Mouse (Mus musculus): ENCODE results near the gene Gfra1.

The Gfra1 gene

DNA sequence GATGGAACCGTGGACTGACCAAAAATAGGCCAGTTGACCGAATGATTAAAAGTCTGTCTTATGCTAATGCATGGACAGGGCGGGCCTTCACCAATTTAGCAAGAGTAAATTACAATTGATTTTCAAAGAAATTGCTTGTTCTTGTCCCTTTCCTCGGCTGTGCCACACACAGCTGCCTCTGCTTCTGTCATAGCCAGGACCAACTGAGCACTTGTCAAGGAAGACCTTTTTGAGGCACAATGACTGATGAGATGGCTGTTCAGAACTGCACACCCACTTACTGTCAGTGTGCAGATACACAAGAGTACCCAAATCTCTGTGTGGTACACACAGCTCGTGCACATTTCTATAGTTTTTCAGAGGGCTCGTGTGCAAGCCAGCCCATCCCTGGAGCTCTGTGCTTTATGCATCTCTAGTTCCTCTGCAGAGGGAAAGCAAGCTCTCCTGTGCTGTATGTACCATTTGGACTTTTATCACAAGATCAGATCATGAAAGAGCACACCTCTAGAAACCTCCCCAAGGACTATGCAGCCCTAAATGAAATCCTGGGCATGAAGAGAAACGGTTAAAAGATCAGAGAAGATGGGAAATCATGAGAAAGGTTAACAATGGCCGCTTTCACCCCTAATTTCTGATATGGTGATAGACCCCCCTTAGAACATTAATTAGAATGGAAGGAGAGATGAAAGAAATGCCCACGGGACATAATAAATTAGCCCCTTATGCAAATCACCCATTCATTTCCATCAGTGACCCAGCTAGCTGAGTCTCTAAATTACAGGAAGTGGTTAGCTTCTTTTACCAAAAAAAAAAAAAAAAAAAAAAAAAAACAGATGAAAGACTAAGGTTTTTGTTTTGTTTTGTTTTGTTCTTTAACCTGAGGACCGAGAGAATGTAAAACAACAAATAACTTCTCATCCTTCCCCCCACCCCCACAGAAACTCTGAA is 12.7 kb downstream of the Gfra1 start:
- no peak for DNase-seq (ENCODE audit: low read depth in 2 of 2, low spot score in 2 of 2)

DNA sequence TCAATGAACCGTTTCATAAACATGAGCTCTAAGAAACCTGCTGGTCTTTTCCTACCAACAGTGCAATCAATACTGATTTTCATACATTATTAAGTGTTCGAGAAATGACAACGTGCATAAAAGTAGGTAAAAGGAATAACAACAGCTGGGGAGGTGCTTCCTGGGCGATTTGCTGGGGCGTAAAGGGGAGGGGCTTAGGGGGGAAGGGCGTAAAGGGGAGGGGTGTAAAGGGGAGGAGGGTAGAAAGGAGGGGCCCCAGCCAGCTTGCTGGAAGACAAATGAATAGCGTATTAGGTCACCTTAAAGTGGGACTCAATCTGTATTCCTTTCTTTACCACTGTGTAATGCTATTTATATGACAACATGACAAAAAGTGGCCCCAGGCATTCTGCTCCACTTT is 13.9 kb downstream of the Gfra1 start:
- DNase-seq (ENCODE audit: low read depth in 2 of 2, low spot score in 2 of 2): no peak

DNA sequence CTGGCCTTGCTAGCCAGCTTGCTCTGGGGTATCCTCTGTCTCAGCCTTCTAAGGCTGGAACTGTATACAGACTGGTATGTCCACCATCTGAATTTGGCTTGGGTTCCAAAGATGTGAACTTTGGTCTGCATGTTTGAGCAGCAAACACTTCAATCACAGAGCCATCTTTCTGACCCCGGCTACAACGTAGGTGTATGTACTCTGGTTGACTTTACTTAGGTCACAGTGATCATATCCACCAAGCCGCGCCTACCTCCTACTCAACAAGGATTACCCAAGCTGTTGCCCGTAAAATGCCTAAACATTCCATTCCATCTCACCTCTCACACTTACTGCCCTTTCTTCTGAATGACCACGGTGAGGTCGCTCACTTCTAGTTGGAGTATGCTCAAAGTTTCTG is 14.5 kb downstream of the Gfra1 start:
- DNase-seq (ENCODE audit: low read depth in 2 of 2, low spot score in 2 of 2): no peak

DNA sequence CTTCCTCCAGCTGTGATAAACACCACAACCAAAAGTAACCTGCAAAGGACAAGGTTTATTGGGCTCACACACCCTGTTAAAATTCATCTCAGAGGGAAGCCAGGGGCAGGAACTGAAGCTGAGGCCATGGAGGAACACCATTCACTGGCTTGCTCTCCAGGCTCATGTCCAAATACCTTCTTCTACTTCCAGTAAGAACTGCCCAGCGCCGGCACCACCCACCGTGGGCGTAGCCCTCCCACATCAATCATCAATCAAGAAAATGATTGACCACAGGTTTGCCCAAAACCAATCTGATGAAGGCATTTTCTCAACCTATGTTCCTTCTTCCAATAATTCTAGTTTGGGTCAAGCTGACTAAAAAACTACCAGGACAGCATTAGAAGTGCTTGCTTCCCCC is 16.9 kb downstream of the Gfra1 start:
- no peak for DNase-seq (ENCODE audit: low read depth in 2 of 2, low spot score in 2 of 2)

DNA sequence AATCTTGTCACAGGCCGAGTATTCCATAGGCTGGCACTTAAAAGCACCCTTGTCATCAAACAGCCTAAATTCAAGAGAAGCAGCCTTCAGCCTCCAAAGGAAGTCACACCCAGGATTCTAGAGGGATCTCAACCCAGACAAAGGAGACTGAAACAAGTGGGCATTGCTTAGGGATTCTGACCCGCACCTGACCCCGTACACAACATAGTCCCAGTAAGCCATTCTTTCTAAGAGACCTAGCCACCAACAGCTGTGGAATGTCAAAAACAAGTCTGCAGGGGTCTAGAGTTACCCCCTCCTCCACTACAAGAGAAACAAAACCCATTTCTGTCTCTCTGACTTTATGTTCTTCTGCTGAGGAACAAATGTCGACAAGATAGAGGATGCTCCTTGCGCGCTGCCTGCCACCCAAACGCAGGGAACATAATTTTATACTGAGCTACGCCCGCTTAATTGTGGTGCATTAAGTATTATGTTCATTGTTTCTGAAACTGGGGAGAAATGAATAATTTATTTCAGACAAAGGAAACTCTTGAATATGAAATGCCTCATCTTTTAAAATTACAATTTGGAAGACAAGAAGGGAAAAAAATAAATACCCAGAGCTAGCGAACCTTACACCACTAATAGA is 18.2 kb downstream of the Gfra1 start:
- no peak for DNase-seq (ENCODE audit: low read depth in 2 of 2, low spot score in 2 of 2)

DNA sequence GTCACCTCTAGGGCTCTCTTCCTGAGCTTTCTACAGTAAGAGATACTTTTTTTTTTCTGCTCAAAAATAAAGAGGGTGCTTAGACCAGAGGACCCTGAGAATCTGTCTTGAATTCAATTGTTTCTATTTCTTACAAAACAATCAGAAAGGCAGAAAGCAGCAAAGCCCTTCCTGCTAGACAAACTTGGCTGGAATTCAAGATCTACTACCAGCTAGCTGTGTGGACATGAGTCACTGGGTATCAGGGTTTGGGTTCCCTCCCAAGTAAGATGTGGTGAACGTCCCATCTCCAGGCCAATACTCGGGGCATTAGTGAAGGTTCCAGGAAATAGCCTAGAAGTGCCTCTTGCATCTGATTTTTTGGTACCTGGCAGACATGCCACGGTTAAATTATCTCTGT is 18.8 kb downstream of the Gfra1 start:
- DNase-seq (ENCODE audit: low read depth in 2 of 2, low spot score in 2 of 2): no peak

DNA sequence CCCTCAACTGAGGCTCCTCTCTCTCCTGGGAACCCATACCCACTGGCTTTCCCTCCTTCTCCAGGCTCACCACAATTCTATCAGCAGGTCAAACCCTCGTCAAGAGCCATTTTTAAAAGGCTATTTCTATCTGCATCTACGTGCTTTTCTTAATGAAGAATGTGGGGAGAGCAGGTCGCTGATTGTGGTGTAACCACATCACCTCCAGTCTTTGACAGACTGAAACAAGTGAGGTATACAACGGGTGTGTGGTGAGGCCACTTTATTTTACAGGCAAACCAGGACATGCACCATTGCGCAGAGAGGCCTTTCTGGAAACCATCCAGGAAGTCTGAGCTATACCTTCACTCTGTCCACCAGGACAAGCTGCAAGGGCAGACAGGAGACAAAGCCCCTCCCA is 19.8 kb downstream of the Gfra1 start:
- no peak for DNase-seq (ENCODE audit: low read depth in 2 of 2, low spot score in 2 of 2)

DNA sequence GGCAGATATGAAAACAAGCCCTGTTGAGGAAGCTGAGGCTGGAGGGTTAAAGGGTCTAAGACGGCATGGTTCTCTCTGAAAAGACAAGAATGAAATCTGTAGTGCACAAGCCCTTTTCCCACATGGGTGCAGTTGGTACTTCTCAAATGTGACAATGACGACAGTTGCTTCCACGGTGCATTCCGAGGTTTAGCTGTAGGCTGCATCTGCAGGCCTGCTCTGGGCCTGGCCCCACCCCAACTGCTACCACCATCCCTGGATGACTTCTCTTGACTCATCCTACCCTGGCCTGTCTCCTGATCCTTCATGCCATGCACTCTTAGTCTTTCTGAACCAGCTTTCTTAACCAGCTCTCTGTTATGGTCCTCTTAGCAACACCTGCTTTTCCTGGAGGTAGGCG is 22.9 kb downstream of the Gfra1 start:
- DNase-seq (ENCODE audit: low read depth in 2 of 2, low spot score in 2 of 2): no peak

DNA sequence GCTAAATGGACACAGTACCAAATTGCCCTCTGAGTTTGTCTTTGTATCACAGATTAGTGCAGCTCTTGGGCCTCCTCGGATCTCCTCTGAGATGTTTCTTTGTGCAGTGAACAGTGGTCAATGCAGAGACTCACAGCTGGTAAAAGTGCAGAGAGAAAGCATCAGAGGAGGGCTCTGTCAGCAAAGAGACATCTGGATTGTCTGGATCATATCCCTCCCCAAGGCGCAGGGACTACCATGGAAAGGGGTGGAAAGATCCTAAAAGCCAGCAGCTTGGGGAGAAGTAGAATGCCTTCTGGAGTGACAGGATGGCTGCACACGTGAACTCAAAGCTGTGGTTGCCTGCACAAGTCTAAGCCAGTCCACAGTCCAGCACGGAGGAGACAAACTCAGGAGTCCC is 27.2 kb downstream of the Gfra1 start:
- DNase-seq (ENCODE audit: low read depth in 2 of 2, low spot score in 2 of 2): no peak

DNA sequence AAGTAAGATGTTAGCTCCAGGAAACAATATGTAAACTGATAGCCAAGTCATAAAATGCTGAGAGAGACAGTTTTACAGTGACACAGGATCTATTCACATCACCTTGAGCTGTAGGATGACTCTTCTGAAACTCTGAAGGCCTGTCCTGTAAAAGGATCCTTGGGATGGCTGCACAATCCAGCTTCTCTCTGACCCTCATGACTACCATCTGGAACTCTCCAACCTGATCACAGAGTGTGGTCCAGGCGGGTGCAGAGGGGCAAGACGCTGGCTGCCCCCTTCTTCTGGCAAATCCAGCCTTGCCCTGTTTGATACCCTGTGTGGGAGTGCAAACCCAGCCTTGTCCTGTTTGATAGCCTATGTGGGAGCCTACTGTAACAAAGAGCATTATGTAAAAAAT is 28.4 kb downstream of the Gfra1 start:
- no peak for DNase-seq (ENCODE audit: low read depth in 2 of 2, low spot score in 2 of 2)

DNA sequence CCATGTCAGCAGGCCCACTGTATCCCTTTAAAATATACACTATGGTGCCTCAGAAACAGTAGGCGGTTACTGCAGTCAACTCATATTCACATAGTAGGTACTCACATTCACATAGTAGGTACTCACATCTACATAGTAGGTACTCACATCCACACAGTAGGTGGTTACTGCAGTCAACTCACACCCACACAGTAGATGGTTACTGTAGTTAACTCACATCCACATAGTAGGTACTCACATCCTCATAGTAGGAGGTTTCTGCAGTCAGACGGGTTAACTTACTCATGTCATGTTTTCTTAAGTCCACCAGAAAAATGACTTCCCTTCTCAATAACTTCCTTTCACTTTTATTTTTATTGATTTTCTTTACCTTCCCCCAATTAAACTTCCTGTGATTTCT is 30.8 kb downstream of the Gfra1 start:
- no peak for DNase-seq (ENCODE audit: low read depth in 2 of 2, low spot score in 2 of 2)

DNA sequence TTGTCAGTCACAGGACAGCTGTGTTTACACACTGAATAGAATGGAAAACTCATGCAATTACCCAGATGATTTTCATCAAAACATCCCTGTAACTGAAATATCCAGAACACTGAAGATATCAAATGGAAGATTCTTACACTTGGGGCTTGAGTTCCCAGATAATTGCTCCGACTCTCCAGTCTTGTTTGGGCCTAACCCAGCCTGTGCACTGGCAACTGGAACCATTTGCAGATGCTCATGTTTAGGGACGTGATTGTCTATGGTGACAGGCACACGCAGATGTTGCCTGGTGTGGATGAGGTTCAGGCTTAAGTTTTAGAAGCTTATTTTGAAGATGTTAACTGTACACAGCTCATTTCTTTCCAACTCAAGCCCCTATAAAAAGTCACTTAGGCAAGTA is 31.5 kb downstream of the Gfra1 start:
- DNase-seq (ENCODE audit: low read depth in 2 of 2, low spot score in 2 of 2): no peak

DNA sequence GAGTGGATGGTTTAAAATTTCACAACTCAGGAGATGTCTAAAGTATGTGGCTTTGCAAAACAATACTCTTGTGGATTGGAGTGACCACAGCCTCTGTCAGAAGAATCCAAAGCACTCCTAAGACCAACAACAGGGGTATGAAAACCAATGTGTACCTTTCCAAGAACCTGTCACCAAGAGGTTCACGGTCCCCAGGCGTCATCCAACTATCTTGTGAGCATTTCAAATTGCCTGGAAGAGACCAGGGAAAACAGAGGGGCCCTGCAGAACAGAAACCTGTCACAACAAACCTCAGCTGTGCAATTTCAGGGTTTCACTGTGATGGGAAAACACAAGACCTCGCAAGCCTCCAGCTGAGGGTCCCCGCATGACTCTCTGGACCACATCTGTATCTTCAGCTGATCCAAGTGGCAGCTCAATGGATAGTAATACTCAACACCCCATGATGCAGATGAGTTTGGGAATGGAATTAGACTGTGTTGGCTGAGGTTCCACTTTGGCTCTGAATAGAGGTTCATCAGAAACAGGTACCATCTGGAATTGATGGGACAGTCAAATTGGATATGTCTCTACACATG is 32.7 kb downstream of the Gfra1 start:
- DNase-seq (ENCODE audit: low read depth in 2 of 2, low spot score in 2 of 2): no peak

DNA sequence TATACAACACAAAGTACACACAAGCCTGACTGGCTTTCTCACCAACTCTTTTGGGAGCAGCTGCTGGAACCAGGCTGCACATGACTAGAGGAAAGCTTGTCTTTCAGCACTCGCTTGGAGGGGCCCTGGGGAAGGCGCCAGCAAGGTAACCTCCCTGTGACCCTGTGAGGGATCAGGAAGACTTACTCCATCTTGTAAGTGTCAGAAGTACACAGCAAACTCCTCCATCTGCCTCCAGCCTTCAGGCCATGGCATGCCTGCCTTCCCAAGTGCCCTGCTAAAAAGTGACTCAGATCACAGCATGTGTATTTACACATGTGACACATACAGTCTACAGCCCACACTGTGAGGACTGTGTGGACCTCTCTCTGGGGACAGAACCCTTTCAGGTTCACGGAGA is 36.0 kb downstream of the Gfra1 start:
- DNase-seq (ENCODE audit: low read depth in 2 of 2, low spot score in 2 of 2): no peak

DNA sequence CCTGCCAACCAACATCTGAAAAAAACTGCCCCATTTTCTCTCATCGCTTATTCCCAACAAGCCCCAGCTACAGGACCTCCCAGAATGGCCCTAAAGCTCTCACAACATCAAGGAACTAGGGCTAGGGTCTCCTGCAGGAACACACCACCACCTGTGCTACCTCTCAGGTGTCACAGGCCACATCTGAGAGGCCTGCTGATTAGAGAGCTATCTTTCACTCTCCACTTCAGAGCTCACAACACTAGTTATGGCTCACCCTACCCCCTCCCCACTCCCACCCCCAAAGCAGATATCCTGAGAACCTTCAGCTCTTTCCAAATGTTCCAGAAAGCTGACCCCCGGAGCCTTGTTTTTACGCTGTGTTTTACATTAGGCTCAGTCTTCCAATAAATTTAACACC is 36.4 kb downstream of the Gfra1 start:
- DNase-seq (ENCODE audit: low read depth in 2 of 2, low spot score in 2 of 2): no peak

DNA sequence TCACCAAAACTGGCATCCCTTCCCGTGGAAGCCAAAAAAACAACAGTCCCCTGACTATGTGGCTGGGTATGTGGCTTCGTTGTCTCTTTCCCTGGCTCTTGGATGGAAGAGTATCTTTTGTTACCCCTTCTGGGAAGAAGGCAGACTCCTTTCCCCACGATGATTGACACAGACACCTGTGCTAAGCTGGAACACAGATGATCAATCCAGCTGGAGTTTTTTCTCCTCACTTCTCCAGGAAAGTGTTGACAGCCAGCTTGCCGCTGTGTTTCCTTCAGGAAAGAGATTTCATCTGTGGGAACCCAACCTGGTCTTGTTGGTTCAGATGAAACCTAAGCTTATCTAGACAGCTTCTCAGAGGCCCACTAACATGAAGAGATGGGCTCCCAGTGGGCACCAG is 40.5 kb downstream of the Gfra1 start:
- no peak for DNase-seq (ENCODE audit: low read depth in 2 of 2, low spot score in 2 of 2)

DNA sequence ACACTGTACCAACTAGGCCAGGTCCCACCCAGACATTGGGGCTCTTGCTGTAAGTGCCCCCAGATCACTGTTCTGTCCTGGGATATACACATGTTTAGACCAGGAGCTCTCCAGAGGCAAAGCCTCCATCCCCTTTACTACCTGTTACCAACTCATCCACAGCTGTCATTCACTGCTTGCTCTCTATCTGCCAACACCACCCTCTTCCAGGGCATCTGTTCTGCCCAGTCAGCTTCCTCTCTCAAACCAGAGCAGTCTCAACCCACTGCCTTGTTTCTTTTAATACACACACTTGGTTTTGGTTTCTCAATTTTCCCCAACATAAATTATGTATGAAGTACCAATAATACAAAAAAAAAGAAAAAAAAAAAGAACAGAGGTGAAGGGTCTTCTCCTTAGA is 41.0 kb downstream of the Gfra1 start:
- no peak for DNase-seq (ENCODE audit: low read depth in 2 of 2, low spot score in 2 of 2)

DNA sequence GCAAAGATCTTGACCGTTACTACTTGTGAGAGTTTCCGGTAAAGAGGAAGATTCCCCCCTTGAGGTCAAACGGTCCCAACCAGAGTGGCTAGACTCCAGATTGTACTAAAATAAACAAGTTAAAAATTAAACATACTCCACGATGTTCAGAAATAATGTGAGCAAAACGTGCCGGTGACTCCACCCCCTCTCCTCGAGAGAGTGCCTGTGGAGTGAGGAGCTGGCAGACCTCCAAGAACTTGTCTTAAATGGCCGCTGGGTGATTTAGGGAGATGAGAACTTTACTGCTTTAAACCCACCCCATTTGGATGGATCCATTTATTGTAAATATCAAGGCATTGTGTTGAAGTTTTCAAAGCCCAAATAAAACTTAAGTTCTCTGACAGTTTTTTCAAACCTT is 42.4 kb downstream of the Gfra1 start:
- no peak for DNase-seq (ENCODE audit: low read depth in 2 of 2, low spot score in 2 of 2)

DNA sequence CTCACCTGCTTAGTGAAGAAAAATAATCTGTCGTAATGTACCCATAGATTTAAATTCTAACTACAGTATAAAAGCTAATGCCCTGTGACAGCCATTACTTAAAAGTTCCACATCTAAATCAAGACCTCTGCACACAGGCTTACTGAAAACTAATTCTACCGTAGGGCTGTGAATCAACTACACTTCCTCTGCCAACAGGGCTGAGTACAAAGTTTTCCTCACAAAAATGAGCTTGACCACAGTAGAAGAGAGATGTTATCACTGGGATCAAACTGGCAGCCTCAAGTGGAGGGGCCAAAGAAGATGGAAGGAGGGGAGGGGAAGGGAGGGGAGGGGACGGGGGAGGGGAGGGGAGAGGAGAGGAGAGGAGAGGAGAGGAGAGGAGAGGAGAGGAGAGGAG is 42.9 kb downstream of the Gfra1 start:
- no peak for DNase-seq (ENCODE audit: low read depth in 2 of 2, low spot score in 2 of 2)

DNA sequence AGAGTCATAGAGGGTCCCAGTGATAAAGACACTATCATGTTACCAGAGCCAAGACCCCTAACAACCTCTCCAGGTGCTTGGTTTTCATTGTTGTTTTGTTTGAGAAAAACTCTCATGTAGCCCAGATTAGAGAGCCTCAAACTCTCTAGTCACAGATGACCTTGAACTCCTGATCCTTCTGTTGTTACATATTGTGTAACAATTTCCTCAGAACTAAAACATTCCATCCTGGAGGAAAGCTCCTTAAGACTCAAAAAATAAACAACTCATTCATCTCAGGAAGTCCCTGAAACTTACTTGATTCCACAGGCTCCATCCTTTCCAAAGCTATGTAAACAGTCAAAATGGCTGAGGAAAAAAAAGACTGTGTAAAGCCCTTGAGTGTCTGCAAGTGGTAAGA is 49.0 kb downstream of the Gfra1 start:
- DNase-seq (ENCODE audit: low read depth in 2 of 2, low spot score in 2 of 2): no peak

DNA sequence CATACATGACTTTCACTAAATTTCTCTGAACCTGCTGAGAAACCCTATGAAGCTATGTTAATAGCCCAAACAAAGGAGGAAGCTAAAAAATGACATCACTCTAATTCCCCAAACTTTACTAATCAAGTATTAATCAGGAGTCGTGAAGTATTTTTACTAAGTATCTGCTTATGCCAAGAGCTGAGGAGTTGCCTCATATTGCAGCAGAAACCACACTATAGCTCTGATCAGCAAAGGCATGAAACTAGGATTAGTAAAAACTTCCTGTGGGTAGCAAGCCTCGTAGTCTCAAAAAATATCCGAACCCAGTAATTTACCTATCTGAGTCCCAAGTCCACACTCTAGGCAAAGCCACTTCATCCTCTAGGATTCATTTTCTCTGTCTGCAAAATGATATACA is 55.5 kb downstream of the Gfra1 start:
- no peak for DNase-seq (ENCODE audit: low read depth in 2 of 2, low spot score in 2 of 2)

DNA sequence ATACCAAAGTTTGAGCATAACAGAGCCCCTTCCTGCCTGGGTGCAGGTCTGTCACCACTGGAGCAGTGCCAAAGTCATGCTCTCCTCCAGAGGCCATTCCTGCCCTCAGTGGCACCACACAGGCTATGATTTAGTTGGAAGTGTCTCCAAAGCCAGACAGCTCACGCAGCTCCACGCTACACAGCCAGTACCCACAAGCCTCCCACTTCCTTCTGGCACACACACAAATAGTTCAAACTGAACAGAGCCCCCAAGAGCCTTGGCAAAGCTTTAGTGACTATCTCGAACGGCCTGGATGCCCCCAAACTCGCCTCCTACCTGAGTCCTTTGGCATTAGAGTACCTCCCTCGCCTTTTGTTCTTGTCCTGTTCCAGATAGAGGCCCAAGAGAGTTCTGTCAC is 56.5 kb downstream of the Gfra1 start:
- DNase-seq (ENCODE audit: low read depth in 2 of 2, low spot score in 2 of 2): no peak

DNA sequence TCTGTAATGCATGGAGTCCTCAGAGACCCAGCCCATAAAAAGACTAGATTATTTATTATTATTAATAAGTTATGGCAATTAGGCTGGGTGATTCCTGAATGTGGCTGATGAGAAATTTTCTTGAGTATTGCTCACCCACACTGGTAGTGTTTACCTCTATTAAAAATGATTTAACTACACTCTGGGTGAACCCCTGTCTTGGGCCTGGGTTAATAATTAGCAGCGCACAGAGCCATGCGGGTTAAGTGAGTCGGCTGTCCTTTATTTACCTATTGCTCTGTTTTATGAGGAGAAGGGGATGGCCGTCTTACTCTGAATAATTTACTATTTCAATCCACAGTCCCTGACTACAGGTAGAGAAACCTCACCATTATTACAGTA is 59.1 kb downstream of the Gfra1 start:
- no peak for DNase-seq (ENCODE audit: low read depth in 2 of 2, low spot score in 2 of 2)

Data from CD8-positive naive resting alpha-beta T cell, adult 2 months (primary cell).